Mouse (Mus musculus): ENCODE measurements around the gene Sqstm1. TPM values are rescaled to one million over a fixed set of nuclear protein-coding genes. Genes with fewer than 3 reads are reported as not detected.

Gene Sqstm1
- polyA plus RNA-seq, 1 experiment from 2014 or later = 226 TPM

GRCm38 (mm10) chr11:50236937-50237835, 26.6 kb upstream of the Sqstm1 start:
- Histone ChIP-seq H3K36me3 (ENCODE audit: control insufficient read depth, insufficient read depth, low read length) (peaks cover 32% of the 10 kb centered on the region), H3K27ac (replicated peaks in 1 of 2; ENCODE audit: control insufficient read depth in 1 of 2, insufficient read depth in 1 of 2, low read depth in 2 of 2, low read length in 2 of 2) (no peak overlapping the region), H3K4me1 (ENCODE audit: control insufficient read depth in 2 of 2, insufficient read depth in 2 of 2, low read length in 2 of 2) (peaks cover 14 to 17% of the 10 kb centered on the region in 2 experiments; a peak in 3 of 4 replicates), H3K4me3 (ENCODE audit: control insufficient read depth in 1 of 2, insufficient read depth in 1 of 2, low read depth in 1 of 2, low read length in 2 of 2) (peak overlapping the region; percentile 52 to 61), H3K9ac (ENCODE audit: low read length) (peak overlapping the region; percentile 73), H3K4me2 (ENCODE audit: low read length) (peak overlapping the region; percentile 94), H3K27me3 (ENCODE audit: control insufficient read depth, insufficient read depth, low read length) (peaks cover 24% of the 10 kb centered on the region), H3K9me3 (ENCODE audit: control insufficient read depth, low read length) (no peaks in the 10 kb centered on the region)
- WGBS = 2% methylated on average over 65 of the region's 66 CpGs
- ATAC-seq (ENCODE audit: insufficient number of reproducible peaks, insufficient read depth, low FRiP score, low read depth) = peak; percentile 7; the same call in 1 of the 2 replicates

GRCm38 (mm10) chr11:50236540-50236936, 25.9 kb upstream of the Sqstm1 start:
- Histone ChIP-seq H3K27me3 (ENCODE audit: control insufficient read depth, insufficient read depth, low read length) (peaks cover 24% of the 10 kb centered on the region), H3K4me3 (ENCODE audit: control insufficient read depth in 1 of 2, insufficient read depth in 1 of 2, low read depth in 1 of 2, low read length in 2 of 2) (peak overlapping the region; percentile 52 to 61), H3K9ac (ENCODE audit: low read length) (peak overlapping the region; percentile 73), H3K4me1 (ENCODE audit: control insufficient read depth in 2 of 2, insufficient read depth in 2 of 2, low read length in 2 of 2) (peaks cover 14 to 17% of the 10 kb centered on the region in 2 experiments; a peak in 3 of 4 replicates), H3K36me3 (ENCODE audit: control insufficient read depth, insufficient read depth, low read length) (peaks cover 39% of the 10 kb centered on the region), H3K4me2 (ENCODE audit: low read length) (peak overlapping the region; percentile 94), H3K27ac (replicated peaks in 1 of 2; ENCODE audit: control insufficient read depth in 1 of 2, insufficient read depth in 1 of 2, low read depth in 2 of 2, low read length in 2 of 2) (no peak overlapping the region), H3K9me3 (ENCODE audit: control insufficient read depth, low read length) (no peaks in the 10 kb centered on the region)
- ATAC-seq (ENCODE audit: insufficient number of reproducible peaks, insufficient read depth, low FRiP score, low read depth) = peak; percentile 89
- WGBS = under 1% methylated on average over 23 of the region's 27 CpGs

GRCm38 (mm10) chr11:50234606-50235005, 24.0 kb upstream of the Sqstm1 start:
- Histone ChIP-seq H3K27me3 (ENCODE audit: control insufficient read depth, insufficient read depth, low read length) (peaks cover 23% of the 10 kb centered on the region), H3K4me2 (ENCODE audit: low read length) (no peak overlapping the region), H3K4me3 (ENCODE audit: control insufficient read depth in 1 of 2, insufficient read depth in 1 of 2, low read depth in 1 of 2, low read length in 2 of 2) (no peak overlapping the region), H3K4me1 (ENCODE audit: control insufficient read depth in 2 of 2, insufficient read depth in 2 of 2, low read length in 2 of 2) (peaks cover 17 to 18% of the 10 kb centered on the region in 2 experiments), H3K9me3 (ENCODE audit: control insufficient read depth, low read length) (no peaks in the 10 kb centered on the region), H3K36me3 (ENCODE audit: control insufficient read depth, insufficient read depth, low read length) (peaks cover 40% of the 10 kb centered on the region), H3K27ac (replicated peaks in 1 of 2; ENCODE audit: control insufficient read depth in 1 of 2, insufficient read depth in 1 of 2, low read depth in 2 of 2, low read length in 2 of 2) (no peak overlapping the region), H3K9ac (ENCODE audit: low read length) (no peak overlapping the region)
- no peak for ATAC-seq (ENCODE audit: insufficient number of reproducible peaks, insufficient read depth, low FRiP score, low read depth)
- WGBS = 96% methylated on average over 25 of the region's 25 CpGs

GRCm38 (mm10) chr11:50233993-50234392, 23.4 kb upstream of the Sqstm1 start:
- Histone ChIP-seq H3K36me3 (ENCODE audit: control insufficient read depth, insufficient read depth, low read length) (peaks cover 40% of the 10 kb centered on the region), H3K4me1 (ENCODE audit: control insufficient read depth in 2 of 2, insufficient read depth in 2 of 2, low read length in 2 of 2) (peaks cover 18% of the 10 kb centered on the region in 2 experiments), H3K27ac (replicated peaks in 1 of 2; ENCODE audit: control insufficient read depth in 1 of 2, insufficient read depth in 1 of 2, low read depth in 2 of 2, low read length in 2 of 2) (no peak overlapping the region), H3K4me2 (ENCODE audit: low read length) (no peak overlapping the region), H3K9me3 (ENCODE audit: control insufficient read depth, low read length) (no peaks in the 10 kb centered on the region), H3K9ac (ENCODE audit: low read length) (no peak overlapping the region), H3K27me3 (ENCODE audit: control insufficient read depth, insufficient read depth, low read length) (peaks cover 19% of the 10 kb centered on the region), H3K4me3 (ENCODE audit: control insufficient read depth in 1 of 2, insufficient read depth in 1 of 2, low read depth in 1 of 2, low read length in 2 of 2) (no peak overlapping the region)
- no peak for ATAC-seq (ENCODE audit: insufficient number of reproducible peaks, insufficient read depth, low FRiP score, low read depth)
- WGBS = 68% methylated on average over 11 of the region's 11 CpGs

- ATAC-seq (ENCODE audit: insufficient number of reproducible peaks, insufficient read depth, low FRiP score, low read depth) = no peak
- Histone ChIP-seq H3K27me3 (ENCODE audit: control insufficient read depth, insufficient read depth, low read length) (peaks cover 13% of the 10 kb centered on the region), H3K4me3 (ENCODE audit: control insufficient read depth in 1 of 2, insufficient read depth in 1 of 2, low read depth in 1 of 2, low read length in 2 of 2) (no peak overlapping the region), H3K36me3 (ENCODE audit: control insufficient read depth, insufficient read depth, low read length) (peaks cover 40% of the 10 kb centered on the region), H3K9me3 (ENCODE audit: control insufficient read depth, low read length) (no peaks in the 10 kb centered on the region), H3K9ac (ENCODE audit: low read length) (no peak overlapping the region), H3K4me1 (ENCODE audit: control insufficient read depth in 2 of 2, insufficient read depth in 2 of 2, low read length in 2 of 2) (peaks cover 13 to 15% of the 10 kb centered on the region in 2 experiments), H3K27ac (replicated peaks in 1 of 2; ENCODE audit: control insufficient read depth in 1 of 2, insufficient read depth in 1 of 2, low read depth in 2 of 2, low read length in 2 of 2) (no peak overlapping the region), H3K4me2 (ENCODE audit: low read length) (no peak overlapping the region)
- WGBS = 89% methylated on average over 13 of the region's 13 CpGs
Observed at GRCm38 (mm10) chr11:50233022-50233421, 22.4 kb upstream of the Sqstm1 start.

GRCm38 (mm10) chr11:50231411-50231810, 20.8 kb upstream of the Sqstm1 start:
- Histone ChIP-seq H3K27ac (replicated peaks in 1 of 2; ENCODE audit: control insufficient read depth in 1 of 2, insufficient read depth in 1 of 2, low read depth in 2 of 2, low read length in 2 of 2) (no peak overlapping the region), H3K27me3 (ENCODE audit: control insufficient read depth, insufficient read depth, low read length) (no peaks in the 10 kb centered on the region), H3K36me3 (ENCODE audit: control insufficient read depth, insufficient read depth, low read length) (peaks cover 45% of the 10 kb centered on the region), H3K4me3 (ENCODE audit: control insufficient read depth in 1 of 2, insufficient read depth in 1 of 2, low read depth in 1 of 2, low read length in 2 of 2) (peak overlapping the region in 1 of 2 experiments; percentile 9; a peak in 1 of 4 replicates), H3K4me1 (ENCODE audit: control insufficient read depth in 2 of 2, insufficient read depth in 2 of 2, low read length in 2 of 2) (peaks cover 15 to 16% of the 10 kb centered on the region in 2 experiments), H3K4me2 (ENCODE audit: low read length) (peak overlapping the region; percentile 62), H3K9ac (ENCODE audit: low read length) (no peak overlapping the region), H3K9me3 (ENCODE audit: control insufficient read depth, low read length) (no peaks in the 10 kb centered on the region)
- ATAC-seq (ENCODE audit: insufficient number of reproducible peaks, insufficient read depth, low FRiP score, low read depth) = no peak
- 29% methylated on average over 8 of the region's 8 CpGs for WGBS

- H3K9ac ChIP-seq (ENCODE audit: low read length) = no peak overlapping the region
- H3K36me3 ChIP-seq (ENCODE audit: control insufficient read depth, insufficient read depth, low read length) = peaks cover 45% of the 10 kb centered on the region
- peaks cover 13 to 17% of the 10 kb centered on the region in 2 experiments for H3K4me1 ChIP-seq (ENCODE audit: control insufficient read depth in 2 of 2, insufficient read depth in 2 of 2, low read length in 2 of 2)
- H3K4me2 ChIP-seq (ENCODE audit: low read length) = peak overlapping the region; percentile 62
- no peaks in the 10 kb centered on the region for H3K9me3 ChIP-seq (ENCODE audit: control insufficient read depth, low read length)
- no peaks in the 10 kb centered on the region for H3K27me3 ChIP-seq (ENCODE audit: control insufficient read depth, insufficient read depth, low read length)
- H3K27ac ChIP-seq (replicated peaks in 1 of 2; ENCODE audit: control insufficient read depth in 1 of 2, insufficient read depth in 1 of 2, low read depth in 2 of 2, low read length in 2 of 2) = no peak overlapping the region
- WGBS = 33% methylated on average over 45 of the region's 45 CpGs
- peak overlapping the region; percentile 9 to 22; a peak in 3 of 4 replicates for H3K4me3 ChIP-seq (ENCODE audit: control insufficient read depth in 1 of 2, insufficient read depth in 1 of 2, low read depth in 1 of 2, low read length in 2 of 2)
- no peak for ATAC-seq (ENCODE audit: insufficient number of reproducible peaks, insufficient read depth, low FRiP score, low read depth)
Observed at GRCm38 (mm10) chr11:50230481-50231304, 20.1 kb upstream of the Sqstm1 start.

Data from heart, embryonic 14.5 days (tissue).